Mouse (Mus musculus) forebrain, embryonic 11.5 days (tissue): ENCODE data around the gene Rab3gap2. TPM values are rescaled to one million over a fixed set of nuclear protein-coding genes. Genes with fewer than 3 reads are reported as not detected.

Experiments used
- ATAC-seq: fragments of 200-750 bp; cut with Nextera tagmentation; replicated peaks from 2 replicates; pipeline ENCODE4 v1.8.0; 2017; ENCODE audit warnings: moderate TSS enrichment; ENCODE audit not compliant: low FRiP score
- DNase-seq: peaks from one replicate; pipeline ENCODE4 v3.0.0-alpha.2; 2017; ENCODE audit warnings: low spot score
- H3K27ac ChIP-seq: fragments of 300-500 bp; sonication (generic); 2 replicates; pipeline ENCODE4 v1.5.1; 2014; ENCODE audit warnings: low read depth, low read length
- H3K27me3 ChIP-seq: fragments of 300-500 bp; sonication (generic); 2 replicates; pipeline ENCODE4 v1.6.1; 2014; ENCODE audit warnings: mild to moderate bottlenecking, low read length, mixed read lengths; ENCODE audit not compliant: control insufficient read depth, insufficient read depth
- H3K36me3 ChIP-seq: fragments of 300-500 bp; sonication (generic); 2 replicates; pipeline ENCODE4 v1.6.1; 2014; ENCODE audit warnings: mild to moderate bottlenecking, low read length, moderate library complexity, mixed read lengths; ENCODE audit not compliant: control insufficient read depth, insufficient read depth
- H3K4me1 ChIP-seq: fragments of 300-500 bp; sonication (generic); replicated peaks from 2 replicates; pipeline ENCODE4 v1.6.1; 2014; ENCODE audit warnings: low read length, mixed read lengths; ENCODE audit not compliant: control insufficient read depth, insufficient read depth
- H3K4me2 ChIP-seq: fragments of 300-500 bp; sonication (generic); 2 replicates; pipeline ENCODE4 v1.6.1; 2014; ENCODE audit warnings: low read depth, mild to moderate bottlenecking, low read length, moderate library complexity, mixed read lengths; ENCODE audit not compliant: severe bottlenecking
- H3K4me3 ChIP-seq: fragments of 300-500 bp; sonication (generic); 2 replicates; pipeline ENCODE4 v1.5.1; 2014; ENCODE audit warnings: low read depth, low read length
- H3K9ac ChIP-seq: fragments of 300-500 bp; sonication (generic); 2 replicates; pipeline ENCODE4 v1.6.1; 2014; ENCODE audit warnings: low read length
- H3K9me3 ChIP-seq: fragments of 300-500 bp; sonication (generic); 2 replicates; pipeline ENCODE4 v1.6.1; 2016; ENCODE audit warnings: low read length, mixed read lengths; ENCODE audit not compliant: control insufficient read depth
- WGBS: fragments of 180-500 bp; shearing (Covaris S2); extraction: QIAGEN DNeasy Blood & Tissue Kit; methylation state at CpG from one replicate; pipeline ENCODE4 v1.1.7; 2014; 5-methylcytosine and 5-hydroxymethylcytosine counted together
- microRNA counts: library from miRNA; unstranded; fragments of <30 nt; microRNA quantifications from one replicate; lab custom pipeline; 2015
- microRNA-seq: library from miRNA; unstranded; fragments of <30 nt; microRNA quantifications from one replicate; pipeline ENCODE4, GENCODE M21; 2016; ENCODE audit not compliant: insufficient number of aligned reads
- polyA plus RNA-seq: library from polyadenylated mRNA; unstranded; fragments of >200 nt; fragmentation: Nextera tagmentation; extraction: Ambion mirVana; gene quantifications from 2 replicates; pipeline ENCODE4 v1.2.1, GENCODE M21; 2014

Rab3gap2 gene
- polyA plus RNA-seq, 1 experiment from 2014 or later = 23.9 TPM

DNA sequence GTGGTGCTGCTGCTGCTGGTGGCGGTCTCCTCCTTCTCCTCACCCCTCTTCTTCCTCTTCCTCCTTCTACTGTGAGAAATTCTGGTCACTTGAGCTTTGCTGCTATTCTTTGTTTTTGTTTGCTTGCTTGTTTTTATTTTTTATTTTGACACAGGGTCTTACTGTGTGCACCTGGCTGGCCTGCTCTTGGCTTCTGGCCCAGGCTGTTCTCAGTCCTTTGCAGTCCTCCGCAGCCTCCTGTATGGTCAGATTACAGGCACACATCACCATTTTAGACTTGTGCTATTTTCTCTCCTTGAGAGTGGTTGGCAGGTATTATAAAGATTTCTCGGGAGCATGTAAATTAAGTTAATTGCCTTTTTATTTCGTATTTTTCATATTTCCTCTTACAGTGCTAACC, 130.2 kb downstream of the Rab3gap2 start:
- H3K4me1 ChIP-seq = peaks cover 2% of the 10 kb centered on the region; the same call in 1 of the 2 replicates
- DNase-seq = no peak

GRCm38 (mm10) chr1:185335231-185335765, 131.4 kb downstream of the Rab3gap2 start:
- H3K4me2 ChIP-seq = no peak overlapping the region
- H3K4me1 ChIP-seq = peaks cover 2% of the 10 kb centered on the region; the same call in 1 of the 2 replicates
- H3K4me3 ChIP-seq = no peak overlapping the region
- no peaks in the 10 kb centered on the region for H3K27me3 ChIP-seq
- DNase-seq (no peak), ATAC-seq (no peak)
- WGBS = 74% methylated on average over 6 of the region's 6 CpGs
- no peaks in the 10 kb centered on the region for H3K36me3 ChIP-seq
- H3K9me3 ChIP-seq = no peaks in the 10 kb centered on the region
- no peak overlapping the region for H3K27ac ChIP-seq
- no peak overlapping the region for H3K9ac ChIP-seq

More for the DNA sequence above, 130.2 kb downstream of the Rab3gap2 start:
- Histone ChIP-seq H3K36me3 (no peaks in the 10 kb centered on the region), H3K4me2 (no peak overlapping the region), H3K27me3 (no peaks in the 10 kb centered on the region), H3K4me3 (no peak overlapping the region), H3K27ac (no peak overlapping the region), H3K9me3 (no peaks in the 10 kb centered on the region), H3K9ac (no peak overlapping the region)
- no peak for ATAC-seq
- 90% methylated on average over 4 of the region's 4 CpGs for WGBS

MicroRNAs encoded within 50 kb of the gene (microRNA counts, 519-probe panel; counts per million panel counts)
- microRNA mmu-miR-194 (lab: Ali Mortazavi, UCI) (2,579 counts per million, percentile 5 among the panel's probes with 10 or more counts), microRNA mmu-miR-664 (lab: Ali Mortazavi, UCI) (31.2 counts per million)

Small RNAs within 50 kb of the gene (microRNA-seq; reads per million reads assigned to microRNA genes)
- gene Mir194-1 (2.5 reads per million), gene Mir215 (not detected), gene Mir664 (6.7 reads per million)

Other genes with a start within 250 kb of the Rab3gap2 start
- 5.5 and 7.4 TPM in 2 replicates for gene Mark1, start 204.5 kb upstream of the Rab3gap2 start, polyA plus RNA-seq
- 29.8 and 31.5 TPM in 2 replicates for gene Iars2, start 125.3 kb downstream of the Rab3gap2 start, polyA plus RNA-seq
- gene Bpnt1, start 128.0 kb downstream of the Rab3gap2 start, polyA plus RNA-seq = 31.8 and 33.1 TPM in 2 replicates
- 143 and 150 TPM in 2 replicates for gene Eprs, start 158.9 kb downstream of the Rab3gap2 start, polyA plus RNA-seq